Mouse (Mus musculus) heart, embryonic 11.5 days (tissue): ENCODE data around the gene Csrnp3. TPM values are rescaled to one million over a fixed set of nuclear protein-coding genes. Genes with fewer than 3 reads are reported as not detected.

Source experiments
- ATAC-seq: fragments of 200-750 bp; cut with Nextera tagmentation; replicated peaks from 2 replicates; pipeline ENCODE4 v1.8.0; 2017; ENCODE audit warnings: moderate library complexity; ENCODE audit not compliant: insufficient number of reproducible peaks, low FRiP score, low TSS enrichment
- H3K27ac ChIP-seq: fragments of 300-500 bp; sonication (generic); 2 replicates; pipeline ENCODE4 v1.5.1; 2014; ENCODE audit warnings: mild to moderate bottlenecking, low read depth, low read length
- H3K27me3 ChIP-seq: fragments of 300-500 bp; sonication (generic); 2 replicates; pipeline ENCODE4 v1.6.1; 2014; ENCODE audit warnings: mild to moderate bottlenecking, low read length, mixed read lengths; ENCODE audit not compliant: control insufficient read depth, insufficient read depth
- H3K36me3 ChIP-seq: fragments of 300-500 bp; sonication (generic); 2 replicates; pipeline ENCODE4 v1.6.1; 2014; ENCODE audit warnings: mild to moderate bottlenecking, low read length, moderate library complexity, mixed read lengths; ENCODE audit not compliant: control insufficient read depth, insufficient read depth
- H3K4me1 ChIP-seq: fragments of 300-500 bp; sonication (generic); 2 replicates; pipeline ENCODE4 v1.6.1; 2014; ENCODE audit warnings: low read length; ENCODE audit not compliant: control insufficient read depth, insufficient read depth
- H3K4me2 ChIP-seq: fragments of 300-500 bp; sonication (generic); 2 replicates; pipeline ENCODE4 v1.6.1; 2014; ENCODE audit warnings: mild to moderate bottlenecking, moderate library complexity
- H3K4me3 ChIP-seq: fragments of 300-500 bp; sonication (generic); 2 replicates; pipeline ENCODE4 v1.5.1; 2014; ENCODE audit warnings: low read depth, low read length
- H3K9ac ChIP-seq: fragments of 300-500 bp; sonication (generic); 2 replicates; pipeline ENCODE4 v1.6.1; 2014; ENCODE audit warnings: mild to moderate bottlenecking, low read depth, low read length, moderate library complexity
- H3K9me3 ChIP-seq: fragments of 300-500 bp; sonication (generic); replicated peaks from 2 replicates; pipeline ENCODE4 v1.6.1; 2016; ENCODE audit warnings: low read length; ENCODE audit not compliant: control insufficient read depth
- WGBS: fragments of 180-500 bp; shearing (Covaris S2); extraction: QIAGEN DNeasy Blood & Tissue Kit; methylation state at CpG from one replicate; pipeline ENCODE4 v1.1.7; 2014; ENCODE audit not compliant: insufficient replicate concordance; 5-methylcytosine and 5-hydroxymethylcytosine counted together
- polyA plus RNA-seq: library from polyadenylated mRNA; unstranded; fragments of >200 nt; fragmentation: Nextera tagmentation; extraction: Ambion mirVana; gene quantifications from 2 replicates; pipeline ENCODE4 v1.2.1, GENCODE M21; 2014

Csrnp3 gene
- polyA plus RNA-seq, 1 experiment from 2014 or later, result 2.2 TPM

- Histone ChIP-seq H3K4me1 (no peaks in the 10 kb centered on the region), H3K9me3 (no peaks in the 10 kb centered on the region), H3K4me3 (no peak overlapping the region), H3K9ac (no peak overlapping the region), H3K27me3 (no peaks in the 10 kb centered on the region), H3K36me3 (no peaks in the 10 kb centered on the region), H3K4me2 (peak overlapping the region; percentile 46), H3K27ac (no peak overlapping the region)
- 42% methylated on average over 5 of the region's 5 CpGs for WGBS
- ATAC-seq, result no peak
Measured at GRCm38 (mm10) chr2:65896542-65896941, 51.0 kb downstream of the Csrnp3 start.

- H3K4me2 ChIP-seq, result peak overlapping the region; percentile 46
- H3K4me1 ChIP-seq, result no peaks in the 10 kb centered on the region
Measured at GRCm38 (mm10) chr2:65897084-65897483, 51.5 kb downstream of the Csrnp3 start.

GRCm38 (mm10) chr2:65899478-65899877, 53.9 kb downstream of the Csrnp3 start:
- H3K4me3 ChIP-seq, result no peak overlapping the region
- no peak for ATAC-seq
- H3K4me2 ChIP-seq, result no peak overlapping the region
- no peak overlapping the region for H3K9ac ChIP-seq
- no peaks in the 10 kb centered on the region for H3K36me3 ChIP-seq
- WGBS, result 75% methylated on average over 2 of the region's 2 CpGs
- no peaks in the 10 kb centered on the region for H3K4me1 ChIP-seq
- no peak overlapping the region for H3K27ac ChIP-seq
- H3K27me3 ChIP-seq, result no peaks in the 10 kb centered on the region
- H3K9me3 ChIP-seq, result no peaks in the 10 kb centered on the region

More at GRCm38 (mm10) chr2:65897084-65897483, 51.5 kb downstream of the Csrnp3 start:
- Histone ChIP-seq H3K27me3 (no peaks in the 10 kb centered on the region), H3K9me3 (no peaks in the 10 kb centered on the region), H3K27ac (no peak overlapping the region), H3K4me3 (no peak overlapping the region), H3K36me3 (no peaks in the 10 kb centered on the region), H3K9ac (no peak overlapping the region)
- no peak for ATAC-seq
- WGBS, result 46% methylated on average over 4 of the region's 4 CpGs

- Histone ChIP-seq H3K4me3 (no peak overlapping the region), H3K4me1 (no peaks in the 10 kb centered on the region), H3K4me2 (no peak overlapping the region), H3K27me3 (no peaks in the 10 kb centered on the region), H3K9me3 (no peaks in the 10 kb centered on the region), H3K9ac (no peak overlapping the region), H3K27ac (no peak overlapping the region), H3K36me3 (no peaks in the 10 kb centered on the region)
- WGBS, result 64% methylated on average over 3 of the region's 3 CpGs
- no peak for ATAC-seq
Measured at GRCm38 (mm10) chr2:65908526-65908925, 63.0 kb downstream of the Csrnp3 start.

- H3K4me3 ChIP-seq, result peak overlapping the region; percentile 11; the same call in 1 of the 2 replicates
- ATAC-seq, result no peak
- no peaks in the 10 kb centered on the region for H3K36me3 ChIP-seq
- no peaks in the 10 kb centered on the region for H3K9me3 ChIP-seq
- no peak overlapping the region for H3K27ac ChIP-seq
- no peaks in the 10 kb centered on the region for H3K4me1 ChIP-seq
- 22% methylated on average over 13 of the region's 13 CpGs for WGBS
- no peaks in the 10 kb centered on the region for H3K27me3 ChIP-seq
- H3K4me2 ChIP-seq, result peak overlapping the region; percentile 40
- no peak overlapping the region for H3K9ac ChIP-seq
Measured at GRCm38 (mm10) chr2:65909724-65910521, 64.4 kb downstream of the Csrnp3 start.

- Histone ChIP-seq H3K36me3 (no peaks in the 10 kb centered on the region), H3K4me3 (no peak overlapping the region), H3K27ac (no peak overlapping the region), H3K9ac (no peak overlapping the region), H3K4me1 (peaks cover 9% of the 10 kb centered on the region; the same call in 1 of the 2 replicates), H3K9me3 (no peaks in the 10 kb centered on the region), H3K4me2 (peak overlapping the region; percentile 34), H3K27me3 (no peaks in the 10 kb centered on the region)
- 14% methylated on average over 7 of the region's 7 CpGs for WGBS
- no peak for ATAC-seq
Measured at GRCm38 (mm10) chr2:65915994-65916393, 70.4 kb downstream of the Csrnp3 start.

- ATAC-seq, result no peak
- Histone ChIP-seq H3K4me3 (no peak overlapping the region), H3K36me3 (no peaks in the 10 kb centered on the region), H3K4me2 (no peak overlapping the region), H3K27me3 (no peaks in the 10 kb centered on the region), H3K9ac (no peak overlapping the region), H3K9me3 (no peaks in the 10 kb centered on the region), H3K4me1 (peaks cover 11% of the 10 kb centered on the region), H3K27ac (no peak overlapping the region)
- WGBS, result 35% methylated on average over 9 of the region's 9 CpGs
Measured at GRCm38 (mm10) chr2:65920651-65921412, 75.3 kb downstream of the Csrnp3 start.

GRCm38 (mm10) chr2:65925363-65925941, 79.9 kb downstream of the Csrnp3 start:
- H3K4me2 ChIP-seq, result no peak overlapping the region
- H3K36me3 ChIP-seq, result no peaks in the 10 kb centered on the region
- H3K9me3 ChIP-seq, result no peaks in the 10 kb centered on the region
- H3K27ac ChIP-seq, result no peak overlapping the region
- peaks cover 8% of the 10 kb centered on the region; the same call in 1 of the 2 replicates for H3K4me1 ChIP-seq
- no peak overlapping the region for H3K9ac ChIP-seq
- H3K4me3 ChIP-seq, result no peak overlapping the region
- no peaks in the 10 kb centered on the region for H3K27me3 ChIP-seq
- ATAC-seq, result no peak
- WGBS, result 89% methylated on average over 15 of the region's 15 CpGs
